Mouse (Mus musculus): Measurements from ENCODE around the gene Alpk1. TPM values are rescaled to one million over a fixed set of nuclear protein-coding genes. Genes with fewer than 3 reads are reported as not detected.

Alpk1 gene
- polyA plus RNA-seq, 1 experiment = 5.5 TPM

DNA sequence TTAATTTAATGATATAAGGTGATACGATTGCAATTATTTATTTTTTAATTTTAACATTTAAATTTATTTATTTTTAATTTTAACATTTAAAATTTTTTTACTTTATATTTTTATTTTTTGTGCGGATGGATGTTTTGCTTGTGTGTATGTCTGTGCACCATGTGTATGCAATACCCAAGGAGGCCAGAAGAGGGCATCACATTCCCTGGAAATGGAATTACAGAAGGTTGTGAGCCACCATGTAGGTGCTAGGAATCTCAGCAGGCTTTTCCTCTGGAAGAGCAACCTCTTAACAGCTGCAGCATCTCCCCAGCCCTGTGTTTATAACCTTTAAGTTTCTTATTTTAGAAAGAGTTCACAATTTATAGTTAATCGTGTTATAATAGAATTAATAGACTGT lies 15.4 kb upstream of the Alpk1 start:
- Histone ChIP-seq H3K4me3 (replicated peaks; ENCODE audit: control insufficient read depth, low read depth, low read length) (no peak overlapping the region), H3K27ac (ENCODE audit: control insufficient read depth, insufficient read depth, low read depth, low read length, poor library complexity) (no peak overlapping the region), H3K4me1 (ENCODE audit: control insufficient read depth, insufficient read depth, low read length) (peaks cover 3% of the 10 kb centered on the region; the same call in 1 of the 2 replicates)
- TF ChIP-seq CTCF (IDR thresholded peaks at IDR 0.05; ENCODE audit: control insufficient read depth, insufficient read depth, low read length) (no peak), POLR2A (IDR thresholded peaks at IDR 0.05; ENCODE audit: borderline replicate concordance, control insufficient read depth, low read depth, low read length) (no peak)
- 97% methylated on average over 3 of the region's 3 CpGs for WGBS

DNA sequence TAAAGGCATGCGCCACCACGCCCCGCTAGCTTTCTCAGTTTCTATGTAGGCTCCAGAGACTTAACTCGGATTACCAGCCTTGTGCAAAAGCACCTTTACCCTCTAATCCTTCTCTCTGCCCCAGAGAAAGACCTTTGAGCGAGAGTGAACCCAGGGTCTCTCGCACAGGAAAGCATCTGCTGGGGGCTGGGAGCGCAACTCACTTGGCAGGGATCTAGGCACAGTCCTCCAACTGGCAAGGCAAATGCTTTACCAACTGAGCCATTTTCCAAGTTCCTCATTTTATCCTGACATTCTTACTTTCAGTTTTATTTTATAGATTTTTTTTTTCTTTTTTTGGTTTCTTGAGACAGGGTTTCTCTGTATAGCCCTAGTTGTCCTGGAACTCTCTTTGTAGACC lies 12.7 kb upstream of the Alpk1 start:
- peaks cover 3% of the 10 kb centered on the region; the same call in 1 of the 2 replicates for H3K4me1 ChIP-seq (ENCODE audit: control insufficient read depth, insufficient read depth, low read length)
- H3K27ac ChIP-seq (ENCODE audit: control insufficient read depth, insufficient read depth, low read depth, low read length, poor library complexity) = peak overlapping the region; percentile 52
- WGBS = 32% methylated on average over 7 of the region's 7 CpGs
- H3K4me3 ChIP-seq (replicated peaks; ENCODE audit: control insufficient read depth, low read depth, low read length) = peak overlapping the region; percentile 61
- TF ChIP-seq POLR2A (IDR thresholded peaks at IDR 0.05; ENCODE audit: borderline replicate concordance, control insufficient read depth, low read depth, low read length) = no peak
- no peak for TF ChIP-seq CTCF (IDR thresholded peaks at IDR 0.05; ENCODE audit: control insufficient read depth, insufficient read depth, low read length)

DNA sequence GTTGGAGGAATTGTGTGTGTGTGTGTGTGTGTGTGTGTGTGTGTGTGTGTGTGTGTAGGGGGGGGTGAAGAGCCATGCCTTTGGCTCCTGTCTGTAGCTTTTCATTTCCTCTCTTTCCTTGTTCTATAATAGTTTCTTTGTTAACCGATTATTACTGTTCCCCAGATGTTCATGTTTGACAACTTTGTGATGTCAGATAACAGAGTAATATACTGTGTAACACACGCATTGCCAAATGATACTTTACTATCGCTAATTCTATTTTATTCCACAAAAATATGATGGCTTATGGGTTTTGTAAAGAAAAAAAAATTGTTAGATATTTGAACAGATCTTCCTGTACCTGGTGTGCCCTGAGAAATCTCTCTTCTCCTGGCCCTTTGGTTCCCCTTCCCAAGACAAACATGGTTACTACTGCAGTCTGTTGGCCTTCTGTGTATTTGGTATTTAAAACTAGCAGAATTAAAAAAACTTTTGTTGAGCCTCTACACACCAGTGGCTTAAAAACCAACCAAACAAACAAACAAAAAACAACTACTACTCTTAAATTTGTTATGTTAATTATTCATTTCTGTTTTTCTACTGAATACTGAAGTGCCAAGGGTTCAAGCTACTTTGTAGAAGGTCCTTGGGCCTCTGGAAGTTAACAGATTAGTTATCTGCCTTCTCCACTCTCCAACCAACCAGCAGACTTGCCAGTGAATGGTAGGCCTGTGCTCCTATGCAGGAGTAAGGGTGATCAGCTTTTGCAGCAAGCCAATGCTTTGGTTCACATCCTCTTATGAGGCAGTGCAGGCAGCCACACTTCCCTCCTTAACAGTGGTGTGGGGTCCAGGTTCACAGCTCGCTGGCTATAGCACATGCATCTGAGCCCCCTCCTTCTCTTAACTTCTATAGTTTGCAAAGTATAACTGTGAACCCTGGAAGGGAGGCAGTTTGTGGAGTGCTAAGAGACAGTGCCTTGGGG lies 11.6 kb upstream of the Alpk1 start:
- 9% methylated on average over 4 of the region's 4 CpGs for WGBS
- TF ChIP-seq POLR2A (IDR thresholded peaks at IDR 0.05; ENCODE audit: borderline replicate concordance, control insufficient read depth, low read depth, low read length) = no peak
- Histone ChIP-seq H3K4me3 (replicated peaks; ENCODE audit: control insufficient read depth, low read depth, low read length) (peak overlapping the region; percentile 73), H3K4me1 (ENCODE audit: control insufficient read depth, insufficient read depth, low read length) (peaks cover 3% of the 10 kb centered on the region; the same call in 1 of the 2 replicates), H3K27ac (ENCODE audit: control insufficient read depth, insufficient read depth, low read depth, low read length, poor library complexity) (peak overlapping the region; percentile 89)

DNA sequence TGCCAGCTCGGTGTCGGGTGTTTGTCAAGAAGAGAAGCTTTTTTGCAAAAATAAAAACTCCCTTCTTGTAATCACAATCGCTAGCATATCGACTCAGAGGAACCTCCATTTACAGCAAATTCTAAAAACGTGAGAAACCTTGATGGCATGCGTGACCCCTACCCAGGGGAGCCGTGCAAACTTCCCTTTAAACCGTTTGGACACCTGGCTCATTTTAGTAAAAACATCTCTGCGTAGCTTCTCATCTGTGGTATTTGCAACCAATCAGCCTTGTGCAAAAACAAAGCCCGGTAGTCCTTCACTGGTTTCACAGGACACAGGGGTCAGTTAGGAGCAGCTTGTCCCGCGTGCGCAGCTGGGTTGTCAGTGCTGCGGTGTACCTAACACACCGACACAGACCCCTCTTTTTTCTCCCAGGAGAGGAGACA lies 10.7 kb upstream of the Alpk1 start:
- peak overlapping the region; percentile 71 for H3K4me3 ChIP-seq (replicated peaks; ENCODE audit: control insufficient read depth, low read depth, low read length)
- H3K4me1 ChIP-seq (ENCODE audit: control insufficient read depth, insufficient read depth, low read length) = peaks cover 3% of the 10 kb centered on the region; the same call in 1 of the 2 replicates
- H3K27ac ChIP-seq (ENCODE audit: control insufficient read depth, insufficient read depth, low read depth, low read length, poor library complexity) = peak overlapping the region; percentile 89
- under 1% methylated on average over 15 of the region's 15 CpGs for WGBS
- TF ChIP-seq CTCF (IDR thresholded peaks at IDR 0.05; ENCODE audit: control insufficient read depth, insufficient read depth, low read length) (no peak), POLR2A (IDR thresholded peaks at IDR 0.05; ENCODE audit: borderline replicate concordance, control insufficient read depth, low read depth, low read length) (peak; percentile 54; the same call in 1 of the 2 replicates)

DNA sequence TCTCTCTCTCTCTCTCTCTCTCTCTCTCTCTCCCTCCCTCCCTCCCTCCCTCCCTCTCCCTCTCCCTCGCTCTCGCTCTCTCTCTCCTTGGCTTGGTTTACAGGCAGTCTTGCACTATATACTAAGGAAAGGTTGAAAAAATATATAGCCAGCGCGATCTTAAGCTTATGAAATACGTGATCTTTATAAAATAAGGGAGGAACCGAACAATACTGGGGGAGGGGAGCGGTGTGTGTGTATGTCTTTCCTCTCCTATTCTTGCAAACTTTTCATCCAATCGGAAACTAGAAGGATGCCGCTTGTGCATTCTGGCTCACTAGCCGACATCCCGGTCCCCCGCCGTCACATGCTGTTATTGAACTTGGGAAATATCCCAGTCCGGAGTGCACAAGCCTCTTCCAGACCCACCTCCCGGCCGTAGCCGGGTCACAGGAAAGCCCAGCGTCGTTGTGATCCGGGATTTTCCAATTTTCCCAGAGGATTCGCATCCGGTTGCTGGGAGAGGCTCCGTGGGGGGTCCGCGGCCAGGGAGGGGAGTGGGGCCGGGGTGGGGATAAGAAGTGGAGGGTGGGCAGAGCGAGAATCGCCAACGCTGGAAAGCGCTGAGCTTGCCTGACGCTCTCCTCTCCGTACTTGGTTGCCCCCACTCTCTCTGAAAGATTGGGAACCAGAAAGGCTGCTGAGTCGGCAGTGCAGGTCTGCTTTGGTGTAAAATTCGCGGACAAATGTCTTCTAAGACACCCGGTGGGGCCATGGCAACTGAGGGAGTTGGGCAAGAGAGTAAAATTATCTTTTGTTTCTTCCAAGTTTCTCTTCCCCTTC lies 10.1 kb upstream of the Alpk1 start:
- Histone ChIP-seq H3K27ac (ENCODE audit: control insufficient read depth, insufficient read depth, low read depth, low read length, poor library complexity) (peak overlapping the region; percentile 89), H3K4me1 (ENCODE audit: control insufficient read depth, insufficient read depth, low read length) (peaks cover 3% of the 10 kb centered on the region; the same call in 1 of the 2 replicates), H3K4me3 (replicated peaks; ENCODE audit: control insufficient read depth, low read depth, low read length) (peak overlapping the region; percentile 71)
- WGBS = under 1% methylated on average over 36 of the region's 36 CpGs
- TF ChIP-seq POLR2A (IDR thresholded peaks at IDR 0.05; ENCODE audit: borderline replicate concordance, control insufficient read depth, low read depth, low read length) (no peak), CTCF (IDR thresholded peaks at IDR 0.05; ENCODE audit: control insufficient read depth, insufficient read depth, low read length) (no peak)

DNA sequence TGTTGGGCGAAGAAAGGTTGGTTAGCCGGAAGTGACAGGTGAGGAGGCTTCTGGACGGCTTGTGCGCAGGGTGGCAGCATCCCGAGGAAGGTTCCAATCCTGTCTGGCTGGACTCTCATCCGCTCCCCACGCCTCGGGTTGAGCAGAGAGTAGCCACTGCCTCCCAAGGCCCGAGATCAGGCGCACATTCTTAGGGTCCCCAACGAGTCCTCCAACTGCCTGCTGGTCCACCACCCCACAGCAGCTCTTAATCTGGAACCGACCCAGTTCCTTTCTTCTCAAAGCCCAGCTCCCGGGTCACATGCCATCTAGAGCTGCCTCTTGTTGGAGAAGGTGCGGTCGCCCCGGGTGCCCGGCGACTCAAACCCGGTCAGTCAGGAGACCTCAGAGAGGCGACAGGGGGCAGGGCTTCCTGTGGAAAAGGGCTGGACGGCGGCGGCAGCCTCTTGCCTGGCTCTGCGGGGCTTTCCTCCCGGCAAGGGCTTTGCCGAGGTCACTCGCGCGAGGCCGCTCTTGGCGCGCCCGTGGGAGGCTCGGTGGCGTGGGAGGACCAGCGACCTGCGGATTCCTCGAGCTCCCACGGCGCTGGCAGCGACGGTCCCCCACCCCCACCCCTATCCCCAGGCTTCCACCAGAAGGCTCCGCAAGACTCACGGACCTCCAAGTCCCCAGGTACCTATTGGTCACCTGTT lies 9.3 kb upstream of the Alpk1 start, which contains the start of gene Tifa:
TSS of gene Tifa (plus strand) at position 306 of the 692 bp plus-strand sequence.
- TF ChIP-seq POLR2A (IDR thresholded peaks at IDR 0.05; ENCODE audit: borderline replicate concordance, control insufficient read depth, low read depth, low read length) (peak; percentile 87), CTCF (IDR thresholded peaks at IDR 0.05; ENCODE audit: control insufficient read depth, insufficient read depth, low read length) (no peak)
- Histone ChIP-seq H3K4me3 (replicated peaks; ENCODE audit: control insufficient read depth, low read depth, low read length) (peak within 1 kb of the TSS; percentile 71), H3K4me1 (ENCODE audit: control insufficient read depth, insufficient read depth, low read length) (peaks cover 3% of the 10 kb centered on the region; the same call in 1 of the 2 replicates), H3K27ac (ENCODE audit: control insufficient read depth, insufficient read depth, low read depth, low read length, poor library complexity) (peak within 1 kb of the TSS; percentile 89)
- WGBS = 3% methylated on average over 44 of the region's 44 CpGs

DNA sequence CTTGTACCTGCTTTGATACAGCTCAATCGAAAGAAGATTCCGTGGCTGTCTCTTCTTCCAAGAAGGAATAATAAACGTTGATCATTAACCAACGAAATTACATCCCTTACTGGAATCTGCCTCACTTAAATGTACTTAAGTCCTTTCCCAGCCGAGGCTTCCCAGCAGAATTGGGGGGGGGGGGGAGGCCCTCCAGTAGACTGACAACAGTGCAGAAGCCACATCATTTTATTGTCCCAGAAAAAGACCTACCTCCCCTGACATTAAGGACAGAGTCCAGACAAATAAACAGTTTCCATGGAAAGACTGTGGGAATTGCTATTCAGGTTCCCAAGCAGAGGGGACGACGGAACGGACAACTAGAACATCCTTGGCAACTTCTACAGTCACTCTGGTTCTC lies 8.6 kb upstream of the Alpk1 start:
- TF ChIP-seq CTCF (IDR thresholded peaks at IDR 0.05; ENCODE audit: control insufficient read depth, insufficient read depth, low read length) (no peak), POLR2A (IDR thresholded peaks at IDR 0.05; ENCODE audit: borderline replicate concordance, control insufficient read depth, low read depth, low read length) (no peak)
- Histone ChIP-seq H3K4me1 (ENCODE audit: control insufficient read depth, insufficient read depth, low read length) (peaks cover 3% of the 10 kb centered on the region; the same call in 1 of the 2 replicates), H3K27ac (ENCODE audit: control insufficient read depth, insufficient read depth, low read depth, low read length, poor library complexity) (no peak overlapping the region), H3K4me3 (replicated peaks; ENCODE audit: control insufficient read depth, low read depth, low read length) (peak overlapping the region; percentile 71)
- WGBS = 65% methylated on average over 8 of the region's 8 CpGs

All from bone marrow, adult 2 months (tissue).